In the genomic region with DNA sequence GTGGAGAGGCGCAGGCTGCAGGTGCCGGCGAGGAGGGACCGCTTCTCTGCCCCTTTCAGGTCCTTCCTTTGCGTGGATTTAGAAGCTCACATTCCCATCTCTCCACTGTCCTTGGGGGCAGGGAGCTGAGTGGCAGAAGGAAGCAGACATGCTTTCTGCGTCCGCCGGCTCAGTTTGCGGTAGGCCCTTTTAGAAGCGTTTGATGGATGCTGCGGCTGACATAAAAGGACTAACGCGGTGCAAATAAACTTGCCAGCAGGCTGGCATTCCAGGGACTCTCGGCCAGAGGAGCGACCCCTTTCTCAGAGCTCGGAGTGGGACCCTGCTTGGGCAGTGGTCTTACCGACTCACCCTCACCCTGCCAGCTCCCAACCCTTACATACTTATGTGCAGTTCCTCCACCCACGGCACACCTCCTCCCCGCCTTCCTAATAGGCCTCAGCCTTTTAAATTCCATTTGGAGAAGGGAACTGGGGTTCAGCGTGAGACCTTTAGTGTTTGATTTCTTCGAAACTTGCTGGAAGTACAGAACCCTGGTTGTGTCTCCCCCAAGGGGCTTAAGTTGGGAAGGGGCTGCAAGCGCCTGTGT, we compare ENCODE assay signal across 8 mouse cellular contexts. TPM values are rescaled to one million over a fixed set of nuclear protein-coding genes. Genes with fewer than 3 reads are reported as not detected.
DNase-seq lines count a peak whose midpoint lies in the region; ATAC-seq and TF ChIP-seq lines count a peak whose summit lies in the region.

No protein-coding gene starts in this region.

- DNase-seq in cerebellum, adult 2 months, result no peak
- DNase-seq in cerebellum, postnatal 4 days (ENCODE audit: low spot score in 2 of 2), result no peak
- peak; percentile 12 for DNase-seq in thymus, postnatal 14 days
- DNase-seq in thymus, postnatal 25 days, result no peak
- DNase-seq in right cerebral cortex, adult 2 months (ENCODE audit: low spot score in 2 of 2), result no peak
- no peak for DNase-seq in T-cell, adult 2 months (ENCODE audit: low spot score)

- peaks cover 31% of the 10 kb centered on the region for H3K4me1 ChIP-seq in cerebellum, adult 2 months (ENCODE audit: control insufficient read depth, insufficient read depth, low read length)
- peaks cover 29% of the 10 kb centered on the region for H3K4me1 ChIP-seq in hindbrain, embryonic 15.5 days (replicated peaks)
- peaks cover 32% of the 10 kb centered on the region for H3K4me1 ChIP-seq in midbrain, embryonic 13.5 days (replicated peaks)

- no peaks in the 10 kb centered on the region for H3K36me3 ChIP-seq in hindbrain, embryonic 15.5 days
- peaks cover 7% of the 10 kb centered on the region; the same call in 1 of the 2 replicates for H3K36me3 ChIP-seq in midbrain, embryonic 13.5 days

- no peak for TF ChIP-seq POLR2A in cerebellum, adult 2 months (IDR thresholded peaks at IDR 0.05; ENCODE audit: borderline replicate concordance, insufficient read depth, low read length)

- H3K4me2 ChIP-seq in hindbrain, embryonic 15.5 days, result peak overlapping the region; percentile 86
- peak overlapping the region; percentile 66 for H3K4me2 ChIP-seq in midbrain, embryonic 13.5 days (replicated peaks)

- H3K27me3 ChIP-seq in cerebellum, adult 2 months (ENCODE audit: control insufficient read depth, insufficient read depth, low read length), result no peaks in the 10 kb centered on the region
- no peaks in the 10 kb centered on the region for H3K27me3 ChIP-seq in hindbrain, embryonic 15.5 days
- H3K27me3 ChIP-seq in midbrain, embryonic 13.5 days, result no peaks in the 10 kb centered on the region

- peak overlapping the region; percentile 80 for H3K9ac ChIP-seq in hindbrain, embryonic 15.5 days
- H3K9ac ChIP-seq in midbrain, embryonic 13.5 days (replicated peaks), result peak overlapping the region; percentile 83

- TF ChIP-seq CTCF in cerebellum, adult 2 months (IDR thresholded peaks at IDR 0.05; ENCODE audit: borderline replicate concordance, insufficient read depth, low read depth, low read length), result no peak

- peak overlapping the region; percentile 97 for H3K27ac ChIP-seq in cerebellum, adult 2 months (ENCODE audit: insufficient read depth, low read length)
- peak overlapping the region; percentile 92 for H3K27ac ChIP-seq in hindbrain, embryonic 15.5 days (replicated peaks)
- H3K27ac ChIP-seq in midbrain, embryonic 13.5 days, result peak overlapping the region; percentile 86

- no peaks in the 10 kb centered on the region for H3K9me3 ChIP-seq in hindbrain, embryonic 15.5 days
- no peaks in the 10 kb centered on the region for H3K9me3 ChIP-seq in midbrain, embryonic 13.5 days

- H3K4me3 ChIP-seq in cerebellum, adult 2 months (replicated peaks; ENCODE audit: insufficient read depth, low read depth, low read length), result peak overlapping the region; percentile 97
- peak overlapping the region; percentile 76 for H3K4me3 ChIP-seq in hindbrain, embryonic 15.5 days
- H3K4me3 ChIP-seq in midbrain, embryonic 13.5 days (replicated peaks), result peak overlapping the region; percentile 77

- WGBS in cerebellum, adult 2 months, result 2% methylated on average over 22 of the region's 22 CpGs
- WGBS in hindbrain, embryonic 15.5 days, result 2% methylated on average over 22 of the region's 22 CpGs
- 1% methylated on average over 22 of the region's 22 CpGs for WGBS in midbrain, embryonic 13.5 days

- 0 out of 2 replicates have a peak, but pooled peaks have one; percentile 4 for ATAC-seq in hindbrain, embryonic 15.5 days (ENCODE audit: low FRiP score, low read depth)
- peak; percentile 31 for ATAC-seq in midbrain, embryonic 13.5 days

RNA-seq across cellular contexts. Expression of a gene that starts 8.5 kb away (rescaled TPM):
- polyA plus RNA-seq in cerebellum, adult 2 months (2012; rRNA removed), result 194 and 215 TPM in 2 replicates
- polyA plus RNA-seq in hindbrain, embryonic 15.5 days (2015; fragmentation: Nextera tagmentation; extraction: Ambion mirVana), result 81.3 and 83.9 TPM in 2 replicates
- polyA plus RNA-seq in midbrain, embryonic 13.5 days (2015; fragmentation: Nextera tagmentation; extraction: Ambion mirVana), result 46.4 and 50.2 TPM in 2 replicates

RNA-seq across cellular contexts. Expression of a gene that starts 32.9 kb away (rescaled TPM):
- polyA plus RNA-seq in cerebellum, adult 2 months (2012; rRNA removed), result 0.17 and 0.25 TPM in 2 replicates
- not detected in 2 replicates for polyA plus RNA-seq in hindbrain, embryonic 15.5 days (2015; fragmentation: Nextera tagmentation; extraction: Ambion mirVana)
- polyA plus RNA-seq in midbrain, embryonic 13.5 days (2015; fragmentation: Nextera tagmentation; extraction: Ambion mirVana), result not detected in 2 replicates
